Mouse (Mus musculus) cortical plate, adult 2 months (tissue): ENCODE results near the gene Chia1.

Source experiments
- CTCF ChIP-seq: fragments of 200-500 bp; IDR thresholded peaks from 2 replicates; pipeline ENCODE4 v1.5.1; 2011; ENCODE audit warnings: mild to moderate bottlenecking, control low read depth, low read length; ENCODE audit not compliant: insufficient read depth; ENCODE audit errors: extremely low read depth
- POLR2A ChIP-seq: fragments of 200-500 bp; IDR thresholded peaks from 2 replicates; pipeline ENCODE4 v1.6.1; 2011; ENCODE audit warnings: mild to moderate bottlenecking, low read length, control low read depth; ENCODE audit not compliant: insufficient read depth; ENCODE audit errors: extremely low read depth

GRCm38 (mm10) chr3:106144081-106144480 is 31.1 kb downstream of the Chia1 start:
- TF ChIP-seq CTCF (no peak), POLR2A (no peak)
